Mouse (Mus musculus): ENCODE measurements around the gene Zbtb32. TPM values are rescaled to one million over a fixed set of nuclear protein-coding genes. Genes with fewer than 3 reads are reported as not detected.

The Zbtb32 gene
- total RNA-seq, 1 experiment: 20.8 TPM

DNA sequence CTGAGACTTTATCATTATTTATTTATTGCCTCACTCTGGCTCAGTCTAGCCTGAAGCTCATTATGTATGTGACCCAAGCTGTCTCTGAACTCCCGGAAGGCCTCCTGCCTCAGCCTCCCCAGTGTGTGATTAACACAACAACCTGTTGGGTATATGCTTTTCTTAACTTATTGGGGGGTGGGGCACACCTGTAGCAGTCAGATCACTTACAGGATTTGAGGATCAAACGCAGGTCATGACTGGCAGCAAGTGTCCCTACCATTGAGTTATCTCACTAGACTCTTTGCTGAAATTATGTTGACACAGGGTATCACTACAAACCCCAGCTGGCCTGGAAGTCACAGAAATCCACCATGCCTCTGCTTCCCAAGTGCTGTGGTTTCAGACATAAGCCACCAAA lies 38.4 kb downstream of the Zbtb32 start:
- no peak overlapping the region for H3K27ac ChIP-seq (ENCODE audit: insufficient read depth, low read depth, low read length, poor library complexity, severe bottlenecking)

GRCm38 (mm10) chr7:30559443-30559954 lies 39.2 kb downstream of the Zbtb32 start, which contains the start of gene Lin37:
Gene Lin37, minus strand, starts transcription at chr7:30559838.
- DNase-seq (ENCODE audit: low read depth, low spot score): peak; percentile 96
- Histone ChIP-seq H3K36me3 (ENCODE audit: control insufficient read depth, insufficient read depth, low read length, poor library complexity, severe bottlenecking) (peaks cover 18% of the 10 kb centered on the region), H3K27ac (ENCODE audit: insufficient read depth, low read depth, low read length, poor library complexity, severe bottlenecking) (no peak within 1 kb of the TSS), H3K9ac (ENCODE audit: insufficient read depth, low read depth, low read length, poor library complexity, severe bottlenecking) (peak within 1 kb of the TSS; percentile 77), H3K9me3 (ENCODE audit: control insufficient read depth, insufficient read depth, low read depth, low read length) (no peaks in the 10 kb centered on the region), H3K4me3 (ENCODE audit: insufficient read depth in 1 of 2, low read depth in 1 of 2, low read length in 2 of 2, poor library complexity in 1 of 2, severe bottlenecking in 1 of 2) (peak within 1 kb of the TSS; percentile 79 to 96), H3K4me1 (ENCODE audit: control insufficient read depth in 2 of 2, insufficient read depth in 2 of 2, low read length in 2 of 2, poor library complexity in 1 of 2) (peaks cover 4 to 13% of the 10 kb centered on the region in 2 experiments; a peak in 2 of 4 replicates)
- no peak for TF ChIP-seq ZC3H11A (IDR thresholded peaks at IDR 0.05; ENCODE audit: borderline replicate concordance, low read depth, low read length)
- no peak for TF ChIP-seq MAFK (IDR thresholded peaks at IDR 0.05; ENCODE audit: insufficient read depth, low read depth, low read length)
- TF ChIP-seq ZNF384 (IDR thresholded peaks at IDR 0.05; ENCODE audit: low read depth, low read length): 0 out of 2 replicates have a peak, but pooled peaks have one; percentile 4
- TF ChIP-seq CHD2 (IDR thresholded peaks at IDR 0.05; ENCODE audit: low read depth, low read length): peak; percentile 48; the same call in 1 of the 2 replicates
- peak; percentile 84 for TF ChIP-seq HCFC1 (IDR thresholded peaks at IDR 0.05; ENCODE audit: borderline replicate concordance, insufficient read depth, low read length)
- in situ Hi-C loops (cut with MboI; ENCODE audit: low sequenced_read_pairs in 2 of 2, unreplicated experiment in 2 of 2): no loop called here

More for the DNA sequence above, 38.4 kb downstream of the Zbtb32 start:
- Histone ChIP-seq H3K9me3 (ENCODE audit: control insufficient read depth, insufficient read depth, low read depth, low read length) (no peaks in the 10 kb centered on the region), H3K9ac (ENCODE audit: insufficient read depth, low read depth, low read length, poor library complexity, severe bottlenecking) (no peak overlapping the region; the same call in 1 of the 2 replicates), H3K36me3 (ENCODE audit: control insufficient read depth, insufficient read depth, low read length, poor library complexity, severe bottlenecking) (peaks cover 15% of the 10 kb centered on the region), H3K4me3 (ENCODE audit: insufficient read depth in 1 of 2, low read depth in 1 of 2, low read length in 2 of 2, poor library complexity in 1 of 2, severe bottlenecking in 1 of 2) (0 out of 4 replicates have a peak overlapping the region, but pooled peaks of 1 of the 2 experiments have one; percentile 96), H3K4me1 (ENCODE audit: control insufficient read depth in 2 of 2, insufficient read depth in 2 of 2, low read length in 2 of 2, poor library complexity in 1 of 2) (peaks cover 4 to 13% of the 10 kb centered on the region in 2 experiments; a peak in 2 of 4 replicates)
- TF ChIP-seq ZC3H11A (IDR thresholded peaks at IDR 0.05; ENCODE audit: borderline replicate concordance, low read depth, low read length): no peak
- no peak for DNase-seq (ENCODE audit: low read depth, low spot score)
- in situ Hi-C loops (cut with MboI; ENCODE audit: low sequenced_read_pairs in 2 of 2, unreplicated experiment in 2 of 2): no loop called here

- DNase-seq (ENCODE audit: low read depth, low spot score): no peak
- peaks cover 4 to 12% of the 10 kb centered on the region in 2 experiments; a peak in 2 of 4 replicates for H3K4me1 ChIP-seq (ENCODE audit: control insufficient read depth in 2 of 2, insufficient read depth in 2 of 2, low read length in 2 of 2, poor library complexity in 1 of 2)
- H3K27ac ChIP-seq (ENCODE audit: insufficient read depth, low read depth, low read length, poor library complexity, severe bottlenecking): no peak overlapping the region
- H3K4me3 ChIP-seq (ENCODE audit: insufficient read depth in 1 of 2, low read depth in 1 of 2, low read length in 2 of 2, poor library complexity in 1 of 2, severe bottlenecking in 1 of 2): peak overlapping the region; percentile 79 to 96
- in situ Hi-C loops (cut with MboI; ENCODE audit: low sequenced_read_pairs in 2 of 2, unreplicated experiment in 2 of 2): no loop called here
- TF ChIP-seq ZC3H11A (IDR thresholded peaks at IDR 0.05; ENCODE audit: borderline replicate concordance, low read depth, low read length): no peak
- TF ChIP-seq HCFC1 (IDR thresholded peaks at IDR 0.05; ENCODE audit: borderline replicate concordance, insufficient read depth, low read length): no peak
- TF ChIP-seq MAFK (IDR thresholded peaks at IDR 0.05; ENCODE audit: insufficient read depth, low read depth, low read length): no peak
- no peak for TF ChIP-seq ZNF384 (IDR thresholded peaks at IDR 0.05; ENCODE audit: low read depth, low read length)
- TF ChIP-seq CHD2 (IDR thresholded peaks at IDR 0.05; ENCODE audit: low read depth, low read length): no peak
- H3K36me3 ChIP-seq (ENCODE audit: control insufficient read depth, insufficient read depth, low read length, poor library complexity, severe bottlenecking): peaks cover 18% of the 10 kb centered on the region
- H3K9ac ChIP-seq (ENCODE audit: insufficient read depth, low read depth, low read length, poor library complexity, severe bottlenecking): peak overlapping the region; percentile 77
- H3K9me3 ChIP-seq (ENCODE audit: control insufficient read depth, insufficient read depth, low read depth, low read length): no peaks in the 10 kb centered on the region
These were observed 39.9 kb downstream of the Zbtb32 start for GRCm38 (mm10) chr7:30558656-30559442.

- Histone ChIP-seq H3K36me3 (ENCODE audit: control insufficient read depth, insufficient read depth, low read length, poor library complexity, severe bottlenecking) (peaks cover 18% of the 10 kb centered on the region), H3K4me3 (ENCODE audit: insufficient read depth in 1 of 2, low read depth in 1 of 2, low read length in 2 of 2, poor library complexity in 1 of 2, severe bottlenecking in 1 of 2) (no peak overlapping the region), H3K4me1 (ENCODE audit: control insufficient read depth in 2 of 2, insufficient read depth in 2 of 2, low read length in 2 of 2, poor library complexity in 1 of 2) (peaks cover 4 to 17% of the 10 kb centered on the region in 2 experiments; a peak in 3 of 4 replicates), H3K9ac (ENCODE audit: insufficient read depth, low read depth, low read length, poor library complexity, severe bottlenecking) (no peak overlapping the region), H3K27ac (ENCODE audit: insufficient read depth, low read depth, low read length, poor library complexity, severe bottlenecking) (no peak overlapping the region), H3K9me3 (ENCODE audit: control insufficient read depth, insufficient read depth, low read depth, low read length) (no peaks in the 10 kb centered on the region)
- in situ Hi-C loops (cut with MboI; ENCODE audit: low sequenced_read_pairs in 2 of 2, unreplicated experiment in 2 of 2): no loop called here
- DNase-seq (ENCODE audit: low read depth, low spot score): no peak
- TF ChIP-seq ZNF384 (IDR thresholded peaks at IDR 0.05; ENCODE audit: low read depth, low read length) (no peak), ZC3H11A (IDR thresholded peaks at IDR 0.05; ENCODE audit: borderline replicate concordance, low read depth, low read length) (no peak)
These were observed 40.7 kb downstream of the Zbtb32 start for GRCm38 (mm10) chr7:30557901-30558514.

Data from ES-E14 (cell line).